Mouse (Mus musculus): Measurements from ENCODE around the gene Reep3.
A peak's percentile ranks its signal among the peaks of the same experiment; 100 is the strongest.

The Reep3 gene

GRCm38 (mm10) chr10:67108096-67108495 lies 11.4 kb upstream of the Reep3 start:
- no peak for DNase-seq

- no peak for DNase-seq
Measured at GRCm38 (mm10) chr10:67107017-67107761, 10.4 kb upstream of the Reep3 start.

- DNase-seq: no peak
Measured at GRCm38 (mm10) chr10:67106400-67106799, 9.7 kb upstream of the Reep3 start.

GRCm38 (mm10) chr10:67105331-67106217 lies 8.8 kb upstream of the Reep3 start:
- DNase-seq: no peak

- no peak for DNase-seq
Measured at GRCm38 (mm10) chr10:67104543-67104942, 7.8 kb upstream of the Reep3 start.

GRCm38 (mm10) chr10:67100831-67101251 lies 4.1 kb upstream of the Reep3 start:
- no peak for DNase-seq

GRCm38 (mm10) chr10:67100011-67100661 lies 3.4 kb upstream of the Reep3 start:
- no peak for DNase-seq

- DNase-seq: no peak
Measured at GRCm38 (mm10) chr10:67099183-67099929, 2.6 kb upstream of the Reep3 start.

GRCm38 (mm10) chr10:67098408-67099050 lies 1.8 kb upstream of the Reep3 start:
- DNase-seq: no peak

- DNase-seq: peak; percentile 35
Measured at GRCm38 (mm10) chr10:67097437-67098150, 849 bp upstream of the Reep3 start.

- DNase-seq: peak; percentile 82
Measured at GRCm38 (mm10) chr10:67095798-67096620, 736 bp downstream of the Reep3 start, which contains the start of gene Jmjd1c. TSS of gene Jmjd1c (plus strand) at chr10:67096125.

- no peak for DNase-seq
Measured at GRCm38 (mm10) chr10:67094922-67095321, 1.8 kb downstream of the Reep3 start.

- DNase-seq: no peak
Measured at GRCm38 (mm10) chr10:67090611-67091010, 6.1 kb downstream of the Reep3 start.

GRCm38 (mm10) chr10:67087447-67088226 lies 9.1 kb downstream of the Reep3 start:
- no peak for DNase-seq

- no peak for DNase-seq
Measured at GRCm38 (mm10) chr10:67085916-67086315, 10.8 kb downstream of the Reep3 start.

GRCm38 (mm10) chr10:67085124-67085523 lies 11.6 kb downstream of the Reep3 start:
- no peak for DNase-seq

GRCm38 (mm10) chr10:67083446-67084166 lies 13.1 kb downstream of the Reep3 start:
- no peak for DNase-seq

GRCm38 (mm10) chr10:67082531-67082930 lies 14.2 kb downstream of the Reep3 start:
- no peak for DNase-seq

Measured in thymus, postnatal 14 days (tissue).